Mouse (Mus musculus) hindbrain, postnatal 0 days (tissue): ENCODE results near the gene Tmprss9. TPM values are rescaled to one million over a fixed set of nuclear protein-coding genes. Genes with fewer than 3 reads are reported as not detected.

Experiments
- ATAC-seq: fragments of 200-750 bp; cut with Nextera tagmentation; 2 replicates; pipeline ENCODE4 v1.8.0; 2017; ENCODE audit warnings: mild to moderate bottlenecking, moderate TSS enrichment, moderate library complexity
- DNase-seq: peaks from one replicate; pipeline ENCODE4 v3.0.0-alpha.2; 2015; ENCODE audit warnings: low spot score
- H3K27ac ChIP-seq: fragments of 300-500 bp; sonication (generic); 2 replicates; pipeline ENCODE4 v1.5.1; 2014; ENCODE audit warnings: mild to moderate bottlenecking
- H3K27me3 ChIP-seq: fragments of 300-500 bp; sonication (generic); 2 replicates; pipeline ENCODE4 v1.6.1; 2014; ENCODE audit warnings: low read length, mixed read lengths; ENCODE audit not compliant: insufficient read depth
- H3K36me3 ChIP-seq: fragments of 300-500 bp; sonication (generic); 2 replicates; pipeline ENCODE4 v1.6.1; 2014; ENCODE audit warnings: low read length, mixed read lengths; ENCODE audit not compliant: insufficient read depth
- H3K4me1 ChIP-seq: fragments of 300-500 bp; sonication (generic); 2 replicates; pipeline ENCODE4 v1.6.1; 2014; ENCODE audit warnings: antibody characterized with exemption, low read length, mixed read lengths; ENCODE audit not compliant: insufficient read depth
- H3K4me2 ChIP-seq: fragments of 300-500 bp; sonication (generic); 2 replicates; pipeline ENCODE4 v1.6.1; 2014; ENCODE audit warnings: low read depth, mild to moderate bottlenecking, low read length, moderate library complexity, mixed read lengths
- H3K4me3 ChIP-seq: fragments of 300-500 bp; sonication (generic); 2 replicates; pipeline ENCODE4 v1.5.1; 2014; ENCODE audit warnings: low read length
- H3K9ac ChIP-seq: fragments of 300-500 bp; sonication (generic); replicated peaks from 2 replicates; pipeline ENCODE4 v1.6.1; 2014; ENCODE audit warnings: mild to moderate bottlenecking, low read length, moderate library complexity, mixed read lengths
- H3K9me3 ChIP-seq: fragments of 300-500 bp; sonication (generic); 2 replicates; pipeline ENCODE4 v1.6.1; 2016; ENCODE audit warnings: low read length, mixed read lengths
- CTCF ChIP-seq: IDR thresholded peaks from 2 replicates; pipeline ENCODE4 v1.5.1; 2016; ENCODE audit warnings: antibody characterized with exemption, control low read depth, low read depth
- WGBS: fragments of 180-500 bp; shearing (Covaris S2); extraction: QIAGEN DNeasy Blood & Tissue Kit; methylation state at CpG from one replicate; pipeline ENCODE4 v1.1.7; 2014; 5-methylcytosine and 5-hydroxymethylcytosine counted together
- polyA plus RNA-seq: library from polyadenylated mRNA; unstranded; fragments of >200 nt; fragmentation: Nextera tagmentation; extraction: Ambion mirVana; gene quantifications from 2 replicates; pipeline ENCODE4 v1.2.1, GENCODE M21; 2015
- total RNA-seq: library from RNA; depleted of rRNA; stranded (reverse); fragments of >200 nt; gene quantifications from 2 replicates; pipeline ENCODE4 v1.2.3, GENCODE M21; 2014

The Tmprss9 gene
- total and polyA plus RNA-seq, 2 experiments from 2014 or later, result 0.10 to 0.26 TPM

DNA sequence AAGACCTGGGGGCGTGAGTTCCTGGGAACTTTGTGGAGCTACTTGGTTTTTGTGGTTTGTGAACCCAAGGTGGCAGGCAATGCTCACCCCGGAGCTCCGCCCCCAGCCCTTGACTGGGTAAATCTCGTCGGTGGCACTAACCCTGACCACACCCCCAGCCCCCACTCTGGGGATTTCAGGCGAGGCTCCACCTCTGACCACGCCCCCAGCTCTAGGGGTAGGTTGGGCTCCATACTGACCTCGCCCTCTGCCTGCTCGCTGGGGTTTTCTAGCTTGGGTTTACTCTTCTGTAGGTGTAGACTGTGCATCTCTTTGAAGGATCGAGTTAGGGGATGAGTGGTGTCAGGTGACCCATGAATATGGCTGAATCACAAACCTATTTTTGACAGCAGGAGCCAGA is 23.1 kb upstream of the Tmprss9 start:
- H3K4me2 ChIP-seq, result no peak overlapping the region
- peaks cover 15% of the 10 kb centered on the region for H3K36me3 ChIP-seq
- H3K27me3 ChIP-seq, result no peaks in the 10 kb centered on the region
- H3K9me3 ChIP-seq, result no peaks in the 10 kb centered on the region
- no peak for TF ChIP-seq CTCF
- no peak overlapping the region for H3K4me3 ChIP-seq
- 15% methylated on average over 10 of the region's 10 CpGs for WGBS
- ATAC-seq (no peak), DNase-seq (no peak)
- H3K4me1 ChIP-seq, result no peaks in the 10 kb centered on the region; the same call in 1 of the 2 replicates
- no peak overlapping the region for H3K9ac ChIP-seq
- H3K27ac ChIP-seq, result no peak overlapping the region

DNA sequence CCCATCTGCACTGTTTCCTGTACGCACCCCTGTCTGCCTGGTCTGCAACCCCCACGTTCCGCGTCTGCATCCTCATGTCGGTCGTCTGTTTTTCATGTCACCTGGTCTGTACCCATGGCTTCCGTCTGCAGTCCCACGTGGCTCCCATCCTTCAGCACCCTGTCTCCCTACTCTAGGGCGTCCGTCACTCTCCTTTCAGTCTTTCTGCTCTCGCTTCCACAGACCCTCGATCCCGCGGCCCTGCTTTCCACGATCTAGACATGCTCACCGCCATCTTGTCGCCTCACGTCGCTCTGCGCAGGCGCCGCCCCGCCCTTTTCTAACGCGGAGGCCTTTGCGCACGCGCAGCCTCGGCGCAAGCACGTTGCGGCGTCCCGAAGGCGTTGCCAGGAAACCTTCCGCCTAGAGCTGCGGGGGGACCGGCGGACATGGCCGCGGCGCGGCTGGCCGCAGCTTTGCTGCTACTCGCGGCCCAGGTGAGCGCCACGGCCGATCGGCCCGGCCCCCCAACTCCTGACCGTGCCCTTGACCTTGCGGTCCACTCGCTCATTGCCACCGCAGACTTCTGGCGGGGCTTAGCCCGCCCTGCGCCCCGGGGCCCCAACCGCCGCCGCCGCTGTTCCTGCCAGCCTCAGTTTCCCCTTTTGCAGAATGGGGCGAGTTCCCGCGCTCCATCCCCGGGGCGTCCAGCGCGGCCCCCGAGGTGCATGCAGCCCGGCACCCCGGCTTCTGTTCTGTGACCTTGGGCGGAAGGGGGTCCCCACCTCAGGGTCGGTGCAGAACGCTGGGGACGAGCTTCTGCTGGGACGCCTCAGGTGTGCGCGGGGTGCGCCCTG is 16.5 kb upstream of the Tmprss9 start, which contains the start of the genes Lsm7 and Sppl2b:
Gene Lsm7, minus strand, starts transcription at position 297 of the 836 bp plus-strand sequence.
Gene Sppl2b, plus strand, starts transcription at position 363 of the 836 bp plus-strand sequence.
- Histone ChIP-seq H3K4me1 (peaks cover 16% of the 10 kb centered on the region; the same call in 1 of the 2 replicates), H3K27ac (peak within 1 kb of the TSS; percentile 86), H3K9ac (peak within 1 kb of the TSS; percentile 84), H3K27me3 (no peaks in the 10 kb centered on the region), H3K4me3 (peak within 1 kb of the TSS; percentile 70), H3K9me3 (no peaks in the 10 kb centered on the region), H3K4me2 (peak within 1 kb of the TSS; percentile 99), H3K36me3 (peaks cover 15% of the 10 kb centered on the region)
- ATAC-seq (peak; percentile 84), DNase-seq (peak; percentile 99)
- WGBS, result under 1% methylated on average over 81 of the region's 81 CpGs
- TF ChIP-seq CTCF, result no peak

DNA sequence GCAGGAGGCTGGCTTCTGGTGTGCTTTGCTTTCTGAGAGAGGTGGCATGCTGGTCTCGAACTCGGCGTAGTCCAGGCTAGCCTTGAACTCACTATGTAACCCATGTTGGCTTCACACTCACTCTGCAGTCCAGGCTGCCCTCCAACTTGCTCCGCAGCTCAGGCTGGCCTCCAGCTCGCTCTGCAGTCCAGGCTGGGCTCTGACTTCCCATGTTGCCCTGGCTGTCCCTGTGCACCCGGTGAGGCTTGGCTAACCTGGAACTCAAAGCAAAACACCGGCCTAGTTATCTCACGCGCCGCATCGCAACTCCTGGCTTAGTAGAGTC is 15.9 kb upstream of the Tmprss9 start:
- no peak for DNase-seq
- no peak for TF ChIP-seq CTCF
- peak overlapping the region; percentile 99 for H3K4me2 ChIP-seq
- peak overlapping the region; percentile 84 for H3K9ac ChIP-seq
- no peaks in the 10 kb centered on the region for H3K27me3 ChIP-seq
- no peak for ATAC-seq
- WGBS, result 20% methylated on average over 11 of the region's 11 CpGs
- H3K36me3 ChIP-seq, result peaks cover 15% of the 10 kb centered on the region
- H3K27ac ChIP-seq, result peak overlapping the region; percentile 86; the same call in 1 of the 2 replicates
- peaks cover 16% of the 10 kb centered on the region; the same call in 1 of the 2 replicates for H3K4me1 ChIP-seq
- H3K4me3 ChIP-seq, result peak overlapping the region; percentile 70
- no peaks in the 10 kb centered on the region for H3K9me3 ChIP-seq

DNA sequence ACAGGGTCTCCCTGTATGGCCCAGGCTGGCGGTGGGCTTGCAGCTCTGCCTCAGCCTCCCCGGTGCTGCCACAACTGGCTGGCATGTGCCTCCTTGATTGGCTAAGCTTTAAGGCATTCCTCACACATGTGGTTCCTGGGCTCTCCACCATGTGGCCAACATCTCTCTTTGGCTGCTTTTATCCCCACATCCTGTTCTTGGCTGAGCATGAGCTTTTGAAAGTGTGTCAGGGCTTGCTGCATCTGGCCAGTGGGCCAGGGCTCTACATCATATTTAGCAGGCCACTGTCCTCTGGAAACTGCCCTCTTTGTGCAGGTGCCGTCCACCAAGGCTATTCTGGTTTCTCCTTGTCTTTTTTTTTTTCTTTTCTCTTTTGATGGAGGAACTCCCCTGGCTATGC is 15.4 kb upstream of the Tmprss9 start:
- H3K36me3 ChIP-seq, result peaks cover 14% of the 10 kb centered on the region
- no peaks in the 10 kb centered on the region for H3K9me3 ChIP-seq
- peak; percentile 47 for TF ChIP-seq CTCF
- H3K27ac ChIP-seq, result peak overlapping the region; percentile 86; the same call in 1 of the 2 replicates
- ATAC-seq (peak; percentile 57), DNase-seq (peak; percentile 53)
- 52% methylated on average over 3 of the region's 3 CpGs for WGBS
- H3K9ac ChIP-seq, result no peak overlapping the region
- H3K4me1 ChIP-seq, result peaks cover 16% of the 10 kb centered on the region; the same call in 1 of the 2 replicates
- H3K4me2 ChIP-seq, result peak overlapping the region; percentile 99
- H3K4me3 ChIP-seq, result peak overlapping the region; percentile 70
- no peaks in the 10 kb centered on the region for H3K27me3 ChIP-seq

DNA sequence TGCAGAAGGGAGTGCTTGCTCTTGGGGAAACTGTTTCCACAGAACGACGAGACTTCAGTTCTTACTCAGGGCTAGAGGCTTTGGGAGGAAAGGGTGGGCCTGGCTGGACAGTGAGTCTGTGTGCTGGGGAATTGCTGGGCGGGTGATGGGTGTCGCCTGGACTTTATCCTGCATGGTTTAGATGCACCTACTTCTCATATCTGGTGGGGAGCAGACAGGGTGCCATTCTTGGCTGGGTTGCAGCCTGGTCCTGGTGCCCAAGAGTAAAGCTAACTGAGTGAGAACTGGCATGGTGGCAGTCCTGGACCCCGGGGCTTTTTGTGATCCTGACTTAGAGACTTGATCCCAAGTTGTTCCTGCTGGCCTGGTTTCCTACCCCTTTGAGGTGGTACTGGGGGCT is 14.7 kb upstream of the Tmprss9 start:
- no peak overlapping the region for H3K4me3 ChIP-seq
- DNase-seq (no peak), ATAC-seq (no peak)
- no peaks in the 10 kb centered on the region for H3K9me3 ChIP-seq
- WGBS, result 75% methylated on average over 5 of the region's 5 CpGs
- H3K4me1 ChIP-seq, result peaks cover 16% of the 10 kb centered on the region; the same call in 1 of the 2 replicates
- peak overlapping the region; percentile 86 for H3K27ac ChIP-seq
- peaks cover 14% of the 10 kb centered on the region for H3K36me3 ChIP-seq
- peak overlapping the region; percentile 23 for H3K4me2 ChIP-seq
- no peak for TF ChIP-seq CTCF
- no peak overlapping the region; the same call in 1 of the 2 replicates for H3K9ac ChIP-seq
- no peaks in the 10 kb centered on the region for H3K27me3 ChIP-seq

DNA sequence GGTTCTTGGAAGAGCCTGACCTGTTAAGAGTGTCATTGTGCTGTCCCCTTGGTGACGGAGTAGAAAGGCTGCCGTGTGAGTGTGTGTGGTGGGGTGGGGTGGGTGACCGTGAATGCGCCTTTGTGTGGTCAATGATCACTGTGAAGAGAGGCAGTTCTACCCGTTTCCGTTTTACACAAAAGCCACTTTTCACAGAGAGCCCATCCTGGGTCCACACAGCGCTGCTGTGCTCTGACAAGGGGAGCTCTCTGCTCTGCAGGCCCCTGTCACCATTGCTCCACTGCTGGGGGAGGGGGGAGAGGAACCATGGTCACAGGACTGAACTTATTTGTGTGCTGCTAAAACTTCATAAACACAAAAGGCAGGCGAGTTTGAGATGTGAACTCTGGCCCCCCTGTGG is 14.3 kb upstream of the Tmprss9 start:
- peaks cover 14% of the 10 kb centered on the region for H3K36me3 ChIP-seq
- 27% methylated on average over 8 of the region's 8 CpGs for WGBS
- H3K4me2 ChIP-seq, result peak overlapping the region; percentile 28; the same call in 1 of the 2 replicates
- no peak overlapping the region for H3K4me3 ChIP-seq
- H3K9me3 ChIP-seq, result no peaks in the 10 kb centered on the region
- peak overlapping the region; percentile 28; the same call in 1 of the 2 replicates for H3K9ac ChIP-seq
- peak; percentile 46 for ATAC-seq
- H3K27me3 ChIP-seq, result no peaks in the 10 kb centered on the region
- DNase-seq, result peak; percentile 46
- TF ChIP-seq CTCF, result no peak
- peaks cover 16% of the 10 kb centered on the region; the same call in 1 of the 2 replicates for H3K4me1 ChIP-seq
- peak overlapping the region; percentile 86 for H3K27ac ChIP-seq
